Mouse (Mus musculus) spleen, postnatal 36 days (tissue): Measurements from ENCODE around the gene Entpd5.
"Not testable (repeated sequence)": the region's sequence is repeated elsewhere in the genome, so short reads cannot be mapped to it uniquely, and the experiment has no call there.

Experiments used
- DNase-seq, 2 experiments: peaks; one replicate each; pipeline ENCODE4 v3.0.0; 2022; ENCODE audit warnings: low spot score in 2 of 2, mixed read lengths in 1 of 2

Entpd5 gene

DNA sequence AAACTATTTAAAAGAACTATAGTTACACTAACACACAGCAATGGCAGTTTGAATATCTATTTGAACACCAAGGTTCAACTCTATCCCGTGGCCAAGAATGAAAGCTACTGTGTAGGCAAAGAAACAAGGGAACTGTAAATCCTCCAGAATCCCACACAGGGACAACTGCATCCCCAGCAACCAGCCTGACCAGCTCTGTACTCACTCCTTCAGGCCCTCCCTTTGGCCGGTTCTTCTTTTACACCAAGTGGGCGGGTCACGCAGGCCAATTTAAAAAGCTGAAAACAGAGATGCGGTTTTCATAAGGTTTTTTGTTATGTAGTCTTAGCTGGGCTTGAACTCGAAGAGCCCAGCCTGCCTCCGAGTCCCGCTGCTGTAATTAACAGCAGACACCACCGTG is 9.7 kb downstream of the Entpd5 start:
- DNase-seq: no peak

DNA sequence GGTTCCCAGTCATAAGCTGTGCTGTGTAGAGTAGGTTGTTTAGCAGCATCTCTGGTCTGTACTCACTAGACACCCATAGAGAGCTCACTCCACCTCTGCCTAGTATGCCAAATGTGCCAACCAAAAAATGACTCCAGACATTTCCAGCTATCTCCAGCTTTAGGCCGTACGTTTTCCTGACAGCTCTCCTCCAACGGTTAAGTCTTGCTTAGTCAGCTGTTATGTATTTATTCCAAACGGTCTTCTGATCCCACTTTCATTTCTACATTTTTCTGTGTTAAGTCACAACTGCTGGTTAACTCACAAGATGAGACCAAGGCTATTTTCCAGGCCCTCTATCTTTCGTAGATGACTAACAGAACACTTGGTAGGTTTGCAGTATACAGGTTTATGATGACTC is 10.2 kb downstream of the Entpd5 start:
- no peak for DNase-seq

GRCm38 (mm10) chr12:84397685-84398084 is 11.1 kb downstream of the Entpd5 start:
- no peak for DNase-seq

DNA sequence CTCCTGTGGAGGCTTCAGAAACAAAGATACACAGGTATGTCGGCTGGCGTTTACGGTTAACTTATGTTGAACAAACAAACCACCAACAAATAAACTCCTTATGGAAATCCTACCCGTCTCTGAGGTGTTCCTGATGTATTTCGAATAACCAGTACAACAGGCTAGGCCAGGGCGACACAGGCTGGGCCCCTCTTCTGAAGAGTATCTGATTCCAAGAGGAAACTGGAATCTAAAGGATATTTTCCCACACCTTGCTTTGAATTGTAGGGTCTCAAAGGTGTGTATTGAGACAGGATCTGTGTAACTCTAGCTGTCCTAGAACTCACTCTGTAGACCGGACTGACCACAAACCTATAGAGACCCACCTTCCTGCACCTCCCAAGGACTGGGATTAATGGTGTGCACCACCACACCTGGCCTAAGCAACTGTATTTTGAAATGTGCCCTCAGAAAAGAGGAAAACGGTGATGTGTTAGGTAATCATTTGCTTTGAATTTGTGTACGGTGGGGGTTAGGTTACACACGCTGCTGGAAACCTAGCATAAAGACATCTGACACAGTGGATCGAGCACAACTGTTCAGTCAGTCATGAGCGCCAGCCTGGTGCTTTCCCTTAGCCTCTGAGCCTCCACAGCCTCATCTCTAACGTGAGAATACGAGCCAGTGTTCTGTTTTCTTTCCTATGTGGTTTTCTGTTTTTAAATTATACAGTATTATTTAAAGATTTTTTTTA is 11.7 kb downstream of the Entpd5 start:
- DNase-seq: no peak

- DNase-seq: no peak
Observed at GRCm38 (mm10) chr12:84393847-84394246, 15.0 kb downstream of the Entpd5 start.

DNA sequence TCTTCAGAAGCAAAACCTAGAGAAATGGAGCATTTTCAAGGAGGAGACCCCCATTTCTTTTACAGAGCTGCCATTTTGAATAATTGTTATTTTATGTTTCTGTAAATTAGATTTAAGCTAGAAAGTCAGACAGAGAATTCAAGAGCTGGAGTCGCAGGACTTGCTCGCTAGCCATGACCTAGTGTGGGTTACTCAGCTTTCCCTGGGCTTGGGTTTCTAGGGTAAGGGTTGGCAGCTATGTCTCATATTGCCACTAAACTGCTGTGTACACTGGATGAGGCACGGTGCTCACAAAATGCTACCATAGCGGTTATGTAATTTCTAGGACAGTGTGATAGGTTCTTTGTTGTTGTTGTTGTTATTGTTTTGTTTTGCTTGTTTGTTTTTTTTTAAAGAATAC is 16.1 kb downstream of the Entpd5 start:
- DNase-seq: no peak

DNA sequence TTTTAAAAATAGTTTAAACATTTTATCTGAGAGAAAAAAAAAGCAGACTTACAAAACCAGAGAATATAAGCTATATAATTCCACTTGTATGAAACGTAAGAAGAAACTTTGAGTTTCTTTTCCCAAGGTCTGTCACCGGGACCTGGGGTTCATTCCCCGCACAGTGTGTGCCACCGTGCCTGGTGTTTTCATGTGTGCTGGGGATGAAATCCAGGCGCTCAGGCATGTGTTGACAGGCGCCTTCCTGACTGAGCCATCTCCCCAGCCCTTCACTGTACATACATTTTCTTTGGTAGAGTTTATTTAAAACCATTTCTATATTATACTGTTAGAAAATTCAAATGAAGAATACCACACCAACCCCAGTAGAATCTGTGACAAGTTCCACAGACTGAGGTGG is 18.5 kb downstream of the Entpd5 start:
- DNase-seq: no peak

- DNase-seq: peak; percentile 26 to 39
Observed at GRCm38 (mm10) chr12:84388774-84389400, 19.9 kb downstream of the Entpd5 start.

DNA sequence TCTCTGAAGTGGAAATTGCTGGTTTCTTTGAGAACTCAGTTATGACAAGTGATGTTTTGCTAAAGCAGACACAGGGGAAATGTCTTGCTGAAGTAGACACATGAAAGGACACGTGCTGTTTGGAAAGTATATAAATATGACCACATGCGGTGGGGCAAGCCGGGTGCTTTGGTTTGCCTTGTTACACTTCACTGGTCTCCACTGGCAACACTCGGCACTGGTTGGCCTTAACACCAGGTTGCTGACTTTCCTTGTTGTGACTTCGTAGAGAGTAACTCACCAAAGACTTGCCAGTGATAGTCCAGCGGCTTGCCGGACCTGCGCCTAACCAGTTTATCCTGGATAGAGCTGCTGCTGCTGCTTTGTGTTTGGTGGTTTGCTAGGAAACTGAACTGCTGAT is 20.7 kb downstream of the Entpd5 start:
- peak in 1 of 2 experiments; percentile 17 for DNase-seq

DNA sequence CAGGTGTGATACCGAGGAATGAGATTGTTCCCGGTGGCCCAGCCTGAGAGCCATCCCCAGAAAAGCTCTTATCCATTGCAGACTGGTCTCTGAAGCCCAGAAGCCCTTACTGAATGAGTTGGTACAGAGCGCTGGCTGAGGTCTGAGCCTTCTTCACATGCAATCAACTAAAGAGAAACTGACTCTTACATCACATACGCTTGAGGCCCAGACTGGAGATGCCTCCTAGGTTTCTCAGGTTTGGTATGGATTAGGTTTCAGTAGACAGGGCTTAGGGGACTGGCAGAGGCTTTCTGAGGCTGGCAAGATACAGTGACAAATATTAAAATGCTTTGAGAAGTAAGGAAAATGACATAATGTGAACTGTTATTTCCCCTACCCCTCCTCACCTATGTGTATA is 23.4 kb downstream of the Entpd5 start:
- DNase-seq: no peak

GRCm38 (mm10) chr12:84384644-84385081 is 24.2 kb downstream of the Entpd5 start:
- no peak for DNase-seq

- no peak for DNase-seq
Observed at GRCm38 (mm10) chr12:84382369-84382768, 26.5 kb downstream of the Entpd5 start.

DNA sequence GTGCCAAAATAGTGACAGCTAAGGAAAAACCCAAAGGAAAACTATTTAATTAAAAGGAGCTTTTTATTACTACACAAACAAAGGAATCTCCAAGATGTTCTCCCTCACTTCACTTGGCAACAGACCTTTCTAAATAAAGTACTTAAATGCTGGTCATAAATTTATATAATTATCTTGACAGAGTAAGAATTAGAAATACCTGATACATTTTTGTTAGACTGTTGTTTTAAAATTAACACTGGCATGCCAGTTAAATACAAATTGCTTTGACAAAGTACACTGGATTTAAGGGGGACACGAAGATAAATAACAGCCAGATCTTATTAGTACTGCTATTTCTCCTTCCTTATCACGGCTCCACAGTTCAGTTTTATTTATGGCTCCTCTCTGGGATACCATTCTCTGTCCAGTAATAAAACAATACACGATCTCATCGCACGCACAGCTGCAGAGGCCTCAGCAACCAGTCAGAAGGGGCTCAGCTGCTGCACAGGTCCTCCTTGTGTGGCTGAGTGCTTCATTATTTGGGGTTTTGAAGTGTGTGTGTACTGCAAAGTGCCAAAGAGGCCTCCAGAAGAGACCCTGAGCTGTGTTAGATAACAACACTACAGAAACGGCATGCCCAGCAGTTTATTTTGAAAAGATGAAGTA is 34.9 kb downstream of the Entpd5 start:
- DNase-seq: no peak

GRCm38 (mm10) chr12:84371647-84372046 is 37.2 kb downstream of the Entpd5 start:
- DNase-seq: no peak

DNA sequence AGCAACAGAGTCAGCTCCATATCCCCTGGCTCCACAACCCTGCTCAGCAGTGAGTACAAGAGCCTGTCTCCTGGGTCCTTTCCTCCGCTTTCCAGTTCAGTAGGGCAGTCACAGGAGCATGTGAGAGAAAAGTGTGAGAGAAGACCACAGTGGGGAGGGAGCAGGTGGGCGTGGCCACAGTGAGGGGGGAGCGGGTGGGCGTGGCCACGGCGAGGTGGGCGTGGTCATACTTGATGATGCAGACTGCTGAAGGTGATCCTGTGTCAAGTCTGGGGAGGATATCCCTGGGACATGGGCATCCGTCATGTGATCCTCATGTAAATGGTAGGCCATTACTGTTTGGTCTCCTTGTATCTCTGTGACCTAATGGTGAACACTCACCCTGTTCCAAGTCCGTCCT is 41.9 kb downstream of the Entpd5 start:
- no peak for DNase-seq

DNA sequence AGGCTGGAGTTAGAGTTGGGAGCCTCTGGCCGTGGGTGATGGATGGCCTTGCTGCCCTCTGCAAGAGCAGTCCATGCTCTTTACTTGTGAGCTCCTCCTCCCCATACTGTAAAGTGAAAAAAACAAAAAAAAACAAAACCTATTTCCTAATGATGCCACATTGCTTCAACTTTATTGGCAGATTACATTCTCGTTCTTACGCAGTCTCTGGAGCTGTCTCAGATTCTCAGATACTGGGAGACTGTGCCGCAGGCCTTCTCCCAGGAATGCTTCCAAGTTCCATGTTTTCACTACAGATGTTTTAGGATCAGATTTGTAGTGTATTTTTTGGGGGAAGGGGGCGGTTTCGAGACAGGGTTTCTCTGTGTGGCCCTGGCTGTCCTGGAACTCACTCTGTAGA is 43.7 kb downstream of the Entpd5 start:
- no peak for DNase-seq

DNA sequence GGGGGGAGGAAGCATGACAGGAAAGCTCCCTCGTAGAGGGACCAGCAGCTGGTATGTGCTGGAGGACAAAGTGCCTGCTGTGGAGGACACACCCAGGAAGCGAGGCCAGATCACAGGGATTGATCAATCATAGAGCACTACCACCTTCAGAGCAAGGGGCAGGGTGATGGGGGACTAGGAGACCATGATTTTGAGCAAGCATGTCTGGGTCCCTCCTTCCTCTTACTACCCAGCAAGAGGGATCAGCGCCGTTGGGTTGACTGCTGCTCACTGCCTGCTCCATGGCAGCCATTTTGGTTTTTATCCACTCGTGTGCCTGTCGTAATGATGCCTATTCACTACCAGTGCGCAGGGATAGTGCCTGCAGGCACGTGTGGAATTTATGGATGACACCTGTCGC is 44.5 kb downstream of the Entpd5 start:
- no peak for DNase-seq

- DNase-seq: no peak
Observed at GRCm38 (mm10) chr12:84362872-84363271, 46.0 kb downstream of the Entpd5 start.

- DNase-seq: peak; percentile 95 to 97
Observed at GRCm38 (mm10) chr12:84361555-84362489, 47.0 kb downstream of the Entpd5 start, which contains the start of the genes Coq6 and Fam161b. Coq6 (plus strand) TSS chr12:84361657. Fam161b (minus strand) TSS chr12:84361833.

DNA sequence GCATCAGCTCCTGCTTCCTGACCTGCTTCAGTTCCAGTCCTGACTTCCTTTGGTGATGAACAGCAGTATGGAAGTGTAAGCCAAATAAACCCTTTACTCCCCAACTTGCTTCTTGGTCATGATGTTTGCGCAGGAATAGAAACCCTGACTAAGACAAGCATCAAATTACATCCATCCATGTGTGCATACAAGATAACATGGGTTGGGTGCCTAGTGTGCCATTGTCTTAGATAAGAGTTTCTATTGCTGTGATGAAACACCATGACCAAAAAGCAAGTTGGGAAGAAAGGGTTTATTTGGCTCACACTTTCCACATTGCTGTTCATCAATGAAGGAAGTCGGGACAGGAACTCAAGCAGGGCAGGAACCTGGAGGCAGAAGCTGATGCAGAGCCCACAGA is 50.1 kb downstream of the Entpd5 start:
- DNase-seq: not testable (repeated sequence)

- DNase-seq: peak; percentile 6 to 18
Observed at GRCm38 (mm10) chr12:84347192-84347591, 61.6 kb downstream of the Entpd5 start.
